Mouse (Mus musculus): ENCODE results near the gene Gm20835. TPM values are rescaled to one million over a fixed set of nuclear protein-coding genes. Genes with fewer than 3 reads are reported as not detected.
"Not testable (repeated sequence)": the region's sequence is repeated elsewhere in the genome, so short reads cannot be mapped to it uniquely, and the experiment has no call there.

Gene Gm20835
- not detected in 2 replicates for polyA plus RNA-seq (2012; rRNA removed)

DNA sequence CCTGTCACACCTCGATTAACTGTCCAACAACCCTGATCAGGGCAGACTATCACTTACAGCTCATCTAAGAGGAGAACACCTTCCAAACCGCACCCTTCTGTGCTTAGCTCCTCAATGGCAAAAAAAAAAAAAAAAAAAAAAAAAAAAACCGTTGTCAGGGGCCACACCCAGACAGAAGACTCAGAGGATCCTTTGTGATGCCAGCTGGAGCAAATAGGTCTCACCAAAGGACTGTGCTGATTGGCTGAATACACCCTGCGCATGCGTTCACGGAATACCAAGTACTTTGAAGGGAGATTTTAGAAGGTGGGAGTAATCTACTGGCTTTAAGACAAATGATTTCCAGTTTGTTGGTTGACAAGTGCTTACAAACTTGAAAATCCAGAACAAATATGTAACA is at the start of gene Gm20835:
Gene Gm20835 (minus strand): TSS at position 101 of the 400 bp plus-strand sequence.
- not testable (repeated sequence) for H3K27me3 ChIP-seq (ENCODE audit: control insufficient read depth, insufficient read depth, low read length); H3K36me3 ChIP-seq (ENCODE audit: control insufficient read depth, insufficient read depth, low read length); H3K4me1 ChIP-seq (ENCODE audit: control insufficient read depth, insufficient read depth, insufficient read length, low read length); H3K4me3 ChIP-seq (ENCODE audit: low read depth, low read length); H3K27ac ChIP-seq (ENCODE audit: insufficient read depth, low read depth, low read length)
- no CpG with 5 or more reads among the region's 6 CpGs for WGBS
